Mouse (Mus musculus) G1E (cell line): ENCODE data around the gene Gse1.

ENCODE experiments used
- CTCF ChIP-seq: IDR thresholded peaks from 2 replicates; pipeline ENCODE4 v1.5.1; 2012; ENCODE audit warnings: low read depth, low read length, inconsistent platforms, mixed read lengths
- POLR2AphosphoS5 ChIP-seq: IDR thresholded peaks from 2 replicates; pipeline ENCODE4 v1.6.1; 2012; ENCODE audit warnings: low read depth, low read length, inconsistent platforms; ENCODE audit not compliant: insufficient replicate concordance
- TAL1 ChIP-seq: conservative IDR thresholded peaks from 2 replicates; pipeline ENCODE4 v1.6.1; 2012; ENCODE audit warnings: low read depth, low read length, inconsistent platforms, mixed read lengths

DNA sequence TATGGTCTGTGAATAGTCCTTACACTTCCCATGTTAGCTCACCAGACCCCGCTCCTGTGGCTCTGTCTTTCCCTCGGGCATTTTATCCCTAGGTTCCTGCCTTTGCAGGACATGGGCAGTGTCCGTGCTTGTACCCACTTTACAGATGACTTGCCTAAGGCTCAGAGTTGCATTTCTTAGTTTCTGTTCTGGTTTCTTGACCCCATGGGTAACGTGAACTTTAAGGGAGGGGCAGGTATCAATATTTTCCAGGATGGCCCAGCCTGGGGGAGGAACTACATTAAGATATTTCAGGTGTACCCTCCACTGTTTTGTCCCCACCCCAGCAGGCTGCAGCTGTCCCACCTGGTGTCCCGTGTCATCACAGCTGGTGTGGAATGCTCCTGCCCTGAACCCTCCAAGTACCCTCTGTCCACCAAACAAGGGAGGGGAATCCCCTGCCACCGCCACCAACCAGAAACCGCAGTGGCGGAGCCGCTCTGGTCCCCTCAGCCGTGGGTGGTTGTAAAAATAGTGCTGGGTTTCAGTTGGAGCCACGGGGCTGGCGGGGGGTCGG is 36.2 kb downstream of the Gse1 start:
- TF ChIP-seq CTCF (no peak), POLR2AphosphoS5 (no peak), TAL1 (no peak)
